Mouse (Mus musculus) C2C12 (cell line): ENCODE results near the gene Npr1. TPM values are rescaled to one million over a fixed set of nuclear protein-coding genes. Genes with fewer than 3 reads are reported as not detected.

Experiments
- H3K27me3 ChIP-seq: one replicate; pipeline ENCODE4 v1.6.1; 2011; ENCODE audit not compliant: control insufficient read depth, insufficient read depth, insufficient read length
- H3K36me3 ChIP-seq: one replicate; pipeline ENCODE4 v1.6.1; 2011; ENCODE audit not compliant: control insufficient read depth, insufficient read depth
- H3K4me3 ChIP-seq: one replicate; pipeline ENCODE4 v1.5.1; 2011; ENCODE audit warnings: mild to moderate bottlenecking, control low read depth; ENCODE audit not compliant: poor library complexity, insufficient read depth, severe bottlenecking
- H3K79me2 ChIP-seq: one replicate; pipeline ENCODE4 v1.6.1; 2011; ENCODE audit not compliant: control insufficient read depth, insufficient read depth
- H3K79me3 ChIP-seq: one replicate; pipeline ENCODE4 v1.6.1; 2011; ENCODE audit warnings: low read depth, control low read depth
- H3ac ChIP-seq: one replicate; pipeline ENCODE3; 2011; ENCODE audit warnings: low read depth; ENCODE audit not compliant: control insufficient read depth, insufficient read length
- CEBPB ChIP-seq: IDR thresholded peaks from one replicate; pipeline ENCODE4 v1.6.1; 2011; ENCODE audit warnings: low read depth, mild to moderate bottlenecking, control low read depth, moderate library complexity
- CTCF ChIP-seq: IDR thresholded peaks from one replicate; pipeline ENCODE4 v1.5.1; 2011; ENCODE audit not compliant: control insufficient read depth, insufficient read depth, insufficient read length
- FOSL1 ChIP-seq: IDR thresholded peaks from one replicate; pipeline ENCODE4 v1.8.0; 2011; ENCODE audit warnings: mild to moderate bottlenecking, low read length; ENCODE audit not compliant: poor library complexity, insufficient read depth, severe bottlenecking
- MAX ChIP-seq: IDR thresholded peaks from one replicate; pipeline ENCODE4 v1.6.1; 2011; ENCODE audit warnings: mild to moderate bottlenecking, control low read depth
- MYOD1 ChIP-seq: IDR thresholded peaks from one replicate; pipeline ENCODE4 v1.6.1; 2011; ENCODE audit warnings: low read depth; ENCODE audit not compliant: control insufficient read depth, insufficient read length
- MYOG ChIP-seq: IDR thresholded peaks from one replicate; pipeline ENCODE4 v1.6.1; 2011; ENCODE audit not compliant: control insufficient read depth, insufficient read length; ENCODE audit errors: extremely low read depth
- USF1 ChIP-seq: IDR thresholded peaks from one replicate; pipeline ENCODE4 v1.6.1; 2011; ENCODE audit warnings: low read depth, mild to moderate bottlenecking, control low read depth, moderate library complexity
- polyA plus RNA-seq: library from polyadenylated mRNA; unstranded; fragments of >200 nt; fragmentation: generic; extraction: Trizol; gene quantifications from one replicate; pipeline ENCODE4 v1.2.1, GENCODE M21; 2012; ENCODE audit warnings: missing spikeins

Npr1 gene
- polyA plus RNA-seq, 1 experiment, result 1.0 TPM

GRCm38 (mm10) chr3:90447123-90447494, 18.6 kb downstream of the Npr1 start:
- Histone ChIP-seq H3K36me3 (no peaks in the 10 kb centered on the region), H3K79me3 (no peaks in the 10 kb centered on the region), H3K27me3 (no peaks in the 10 kb centered on the region), H3ac (no peak overlapping the region), H3K79me2 (no peaks in the 10 kb centered on the region), H3K4me3 (no peak overlapping the region)
- TF ChIP-seq MYOD1, result no peak
- no peak for TF ChIP-seq USF1
- TF ChIP-seq FOSL1, result no peak
- no peak for TF ChIP-seq MYOG
- TF ChIP-seq CEBPB, result no peak

GRCm38 (mm10) chr3:90446389-90447122, 19.1 kb downstream of the Npr1 start:
- Histone ChIP-seq H3K36me3 (no peaks in the 10 kb centered on the region), H3K27me3 (no peaks in the 10 kb centered on the region), H3K4me3 (no peak overlapping the region), H3K79me2 (no peaks in the 10 kb centered on the region), H3ac (peak overlapping the region; percentile 7), H3K79me3 (no peaks in the 10 kb centered on the region)
- TF ChIP-seq USF1, result peak; percentile 74
- no peak for TF ChIP-seq MAX
- TF ChIP-seq CTCF, result no peak

GRCm38 (mm10) chr3:90445417-90446200, 20.1 kb downstream of the Npr1 start:
- TF ChIP-seq MAX (no peak), CTCF (no peak), MYOD1 (no peak), MYOG (no peak), CEBPB (no peak), USF1 (no peak), FOSL1 (no peak)
- Histone ChIP-seq H3K4me3 (no peak overlapping the region), H3K79me2 (no peaks in the 10 kb centered on the region), H3K36me3 (no peaks in the 10 kb centered on the region), H3K79me3 (no peaks in the 10 kb centered on the region), H3ac (no peak overlapping the region), H3K27me3 (no peaks in the 10 kb centered on the region)

GRCm38 (mm10) chr3:90443977-90444376, 21.7 kb downstream of the Npr1 start:
- H3ac ChIP-seq, result no peak overlapping the region
- H3K79me2 ChIP-seq, result no peaks in the 10 kb centered on the region
- no peaks in the 10 kb centered on the region for H3K27me3 ChIP-seq
- H3K79me3 ChIP-seq, result no peaks in the 10 kb centered on the region
- TF ChIP-seq FOSL1 (no peak), CEBPB (no peak), MYOD1 (no peak), MAX (no peak), MYOG (no peak), CTCF (no peak), USF1 (no peak)
- no peak overlapping the region for H3K4me3 ChIP-seq
- H3K36me3 ChIP-seq, result no peaks in the 10 kb centered on the region

GRCm38 (mm10) chr3:90440756-90441155, 24.9 kb downstream of the Npr1 start:
- H3K79me3 ChIP-seq, result no peaks in the 10 kb centered on the region
- H3K4me3 ChIP-seq, result no peak overlapping the region
- no peaks in the 10 kb centered on the region for H3K27me3 ChIP-seq
- H3K79me2 ChIP-seq, result no peaks in the 10 kb centered on the region
- H3K36me3 ChIP-seq, result no peaks in the 10 kb centered on the region
- H3ac ChIP-seq, result no peak overlapping the region
- TF ChIP-seq CEBPB (no peak), MYOG (no peak), USF1 (no peak), FOSL1 (no peak), MYOD1 (no peak), CTCF (no peak), MAX (no peak)

- H3K36me3 ChIP-seq, result no peaks in the 10 kb centered on the region
- peaks cover 10% of the 10 kb centered on the region for H3K79me2 ChIP-seq
- TF ChIP-seq MYOD1 (no peak), CEBPB (no peak)
- no peaks in the 10 kb centered on the region for H3K27me3 ChIP-seq
- no peak overlapping the region for H3K4me3 ChIP-seq
- no peak overlapping the region for H3ac ChIP-seq
- peaks cover 8% of the 10 kb centered on the region for H3K79me3 ChIP-seq
These were observed 28.5 kb downstream of the Npr1 start for GRCm38 (mm10) chr3:90437131-90437530.
